Mouse (Mus musculus): ENCODE data around the gene Kdm2b. TPM values are rescaled to one million over a fixed set of nuclear protein-coding genes. Genes with fewer than 3 reads are reported as not detected.

Gene Kdm2b
- polyA plus RNA-seq, 1 experiment from 2014 or later, result 101 TPM

- Histone ChIP-seq H3K4me3 (no peak overlapping the region), H3K27ac (no peak overlapping the region), H3K4me1 (replicated peaks) (peaks cover 9% of the 10 kb centered on the region; the same call in 1 of the 2 replicates), H3K9me3 (no peaks in the 10 kb centered on the region), H3K36me3 (peaks cover 59% of the 10 kb centered on the region), H3K9ac (no peak overlapping the region), H3K4me2 (no peak overlapping the region), H3K27me3 (no peaks in the 10 kb centered on the region)
- ATAC-seq (ENCODE audit: low FRiP score), result 0 out of 2 replicates have a peak, but pooled peaks have one; percentile 39
- 63% methylated on average over 5 of the region's 5 CpGs for WGBS
These were observed 108.3 kb downstream of the Kdm2b start for GRCm38 (mm10) chr5:122881313-122881712.

- Histone ChIP-seq H3K4me3 (no peak overlapping the region), H3K9me3 (no peaks in the 10 kb centered on the region), H3K27me3 (no peaks in the 10 kb centered on the region), H3K4me1 (replicated peaks) (0 out of 2 replicates have a peak, but pooled peaks cover 1% of the 10 kb centered on the region), H3K9ac (no peak overlapping the region), H3K27ac (no peak overlapping the region), H3K36me3 (peaks cover 64% of the 10 kb centered on the region), H3K4me2 (no peak overlapping the region)
- 96% methylated on average over 37 of the region's 37 CpGs for WGBS
- ATAC-seq (ENCODE audit: low FRiP score), result no peak
These were observed 109.2 kb downstream of the Kdm2b start for GRCm38 (mm10) chr5:122880241-122880980.

- no peak overlapping the region for H3K27ac ChIP-seq
- no peak overlapping the region for H3K9ac ChIP-seq
- no peak overlapping the region for H3K4me2 ChIP-seq
- no peaks in the 10 kb centered on the region for H3K4me1 ChIP-seq (replicated peaks)
- 75% methylated on average over 3 of the region's 3 CpGs for WGBS
- peaks cover 69% of the 10 kb centered on the region for H3K36me3 ChIP-seq
- no peaks in the 10 kb centered on the region for H3K27me3 ChIP-seq
- ATAC-seq (ENCODE audit: low FRiP score), result no peak
- no peak overlapping the region for H3K4me3 ChIP-seq
- no peaks in the 10 kb centered on the region for H3K9me3 ChIP-seq
These were observed 113.0 kb downstream of the Kdm2b start for GRCm38 (mm10) chr5:122876671-122877070.

GRCm38 (mm10) chr5:122874359-122874758 lies 115.3 kb downstream of the Kdm2b start:
- ATAC-seq (ENCODE audit: low FRiP score), result no peak
- no peak overlapping the region for H3K27ac ChIP-seq
- no peaks in the 10 kb centered on the region for H3K4me1 ChIP-seq (replicated peaks)
- no peaks in the 10 kb centered on the region for H3K27me3 ChIP-seq
- WGBS, result 86% methylated on average over 3 of the region's 3 CpGs
- H3K9me3 ChIP-seq, result no peaks in the 10 kb centered on the region
- H3K4me3 ChIP-seq, result no peak overlapping the region
- peaks cover 62% of the 10 kb centered on the region for H3K36me3 ChIP-seq
- no peak overlapping the region for H3K4me2 ChIP-seq
- H3K9ac ChIP-seq, result no peak overlapping the region

GRCm38 (mm10) chr5:122873573-122873972 lies 116.0 kb downstream of the Kdm2b start:
- Histone ChIP-seq H3K9me3 (no peaks in the 10 kb centered on the region), H3K36me3 (peaks cover 60% of the 10 kb centered on the region), H3K4me3 (no peak overlapping the region), H3K27ac (no peak overlapping the region), H3K27me3 (no peaks in the 10 kb centered on the region), H3K9ac (no peak overlapping the region), H3K4me2 (no peak overlapping the region), H3K4me1 (replicated peaks) (no peaks in the 10 kb centered on the region)
- no peak for ATAC-seq (ENCODE audit: low FRiP score)
- WGBS, result 72% methylated on average over 2 of the region's 2 CpGs

- Histone ChIP-seq H3K4me1 (replicated peaks) (no peaks in the 10 kb centered on the region), H3K27ac (no peak overlapping the region), H3K9me3 (no peaks in the 10 kb centered on the region), H3K9ac (no peak overlapping the region), H3K36me3 (peaks cover 60% of the 10 kb centered on the region), H3K27me3 (no peaks in the 10 kb centered on the region), H3K4me3 (no peak overlapping the region), H3K4me2 (no peak overlapping the region)
- ATAC-seq (ENCODE audit: low FRiP score), result no peak
- 92% methylated on average over 3 of the region's 3 CpGs for WGBS
These were observed 117.0 kb downstream of the Kdm2b start for GRCm38 (mm10) chr5:122872626-122873025.

GRCm38 (mm10) chr5:122863053-122863452 lies 126.6 kb downstream of the Kdm2b start:
- no peaks in the 10 kb centered on the region for H3K9me3 ChIP-seq
- no peak overlapping the region for H3K4me3 ChIP-seq
- H3K4me1 ChIP-seq (replicated peaks), result no peaks in the 10 kb centered on the region
- H3K36me3 ChIP-seq, result peaks cover 58% of the 10 kb centered on the region
- H3K27me3 ChIP-seq, result no peaks in the 10 kb centered on the region
- no peak for ATAC-seq (ENCODE audit: low FRiP score)
- H3K27ac ChIP-seq, result no peak overlapping the region
- H3K9ac ChIP-seq, result no peak overlapping the region
- H3K4me2 ChIP-seq, result no peak overlapping the region
- 99% methylated on average over 2 of the region's 2 CpGs for WGBS

GRCm38 (mm10) chr5:122855858-122856257 lies 133.8 kb downstream of the Kdm2b start:
- H3K4me1 ChIP-seq (replicated peaks), result peaks cover 14% of the 10 kb centered on the region
- ATAC-seq (ENCODE audit: low FRiP score), result no peak
- H3K4me2 ChIP-seq, result no peak overlapping the region
- no peaks in the 10 kb centered on the region for H3K9me3 ChIP-seq
- no peaks in the 10 kb centered on the region for H3K27me3 ChIP-seq
- H3K27ac ChIP-seq, result no peak overlapping the region
- 86% methylated on average over 3 of the region's 3 CpGs for WGBS
- no peak overlapping the region for H3K4me3 ChIP-seq
- H3K36me3 ChIP-seq, result no peaks in the 10 kb centered on the region
- H3K9ac ChIP-seq, result no peak overlapping the region

GRCm38 (mm10) chr5:122852611-122853010 lies 137.0 kb downstream of the Kdm2b start:
- 96% methylated on average over 2 of the region's 2 CpGs for WGBS
- Histone ChIP-seq H3K4me3 (no peak overlapping the region), H3K4me1 (replicated peaks) (peaks cover 31% of the 10 kb centered on the region), H3K27ac (no peak overlapping the region), H3K36me3 (no peaks in the 10 kb centered on the region), H3K9me3 (no peaks in the 10 kb centered on the region), H3K4me2 (no peak overlapping the region), H3K9ac (no peak overlapping the region), H3K27me3 (no peaks in the 10 kb centered on the region)
- no peak for ATAC-seq (ENCODE audit: low FRiP score)

GRCm38 (mm10) chr5:122850319-122851002 lies 139.2 kb downstream of the Kdm2b start:
- Histone ChIP-seq H3K9me3 (no peaks in the 10 kb centered on the region), H3K4me3 (peak overlapping the region; percentile 90), H3K36me3 (no peaks in the 10 kb centered on the region), H3K27me3 (no peaks in the 10 kb centered on the region), H3K4me1 (replicated peaks) (peaks cover 31% of the 10 kb centered on the region), H3K9ac (peak overlapping the region; percentile 99), H3K4me2 (peak overlapping the region; percentile 93), H3K27ac (peak overlapping the region; percentile 97)
- under 1% methylated on average over 38 of the region's 38 CpGs for WGBS
- ATAC-seq (ENCODE audit: low FRiP score), result peak; percentile 89

- Histone ChIP-seq H3K4me1 (replicated peaks) (peaks cover 31% of the 10 kb centered on the region), H3K9me3 (no peaks in the 10 kb centered on the region), H3K27ac (peak within 1 kb of the TSS; percentile 97), H3K4me2 (peak within 1 kb of the TSS; percentile 93), H3K4me3 (peak within 1 kb of the TSS; percentile 90), H3K27me3 (no peaks in the 10 kb centered on the region), H3K9ac (peak within 1 kb of the TSS; percentile 99), H3K36me3 (no peaks in the 10 kb centered on the region)
- 1% methylated on average over 58 of the region's 61 CpGs for WGBS
- ATAC-seq (ENCODE audit: low FRiP score), result peak; percentile 99
These were observed 139.9 kb downstream of the Kdm2b start, which contains the start of gene Rnf34 for GRCm38 (mm10) chr5:122849521-122850318. Gene Rnf34 (plus strand): TSS chr5:122850048.

- Histone ChIP-seq H3K4me1 (replicated peaks) (peaks cover 6% of the 10 kb centered on the region), H3K4me2 (no peak overlapping the region), H3K9ac (no peak overlapping the region), H3K36me3 (no peaks in the 10 kb centered on the region), H3K27ac (no peak overlapping the region), H3K27me3 (no peaks in the 10 kb centered on the region), H3K4me3 (no peak overlapping the region), H3K9me3 (no peaks in the 10 kb centered on the region)
- 91% methylated on average over 5 of the region's 5 CpGs for WGBS
- ATAC-seq (ENCODE audit: low FRiP score), result no peak
These were observed 145.8 kb downstream of the Kdm2b start for GRCm38 (mm10) chr5:122843799-122844198.

All from hindbrain, embryonic 13.5 days (tissue).